Mouse (Mus musculus): ENCODE measurements around the gene Olfr616. TPM values are rescaled to one million over a fixed set of nuclear protein-coding genes. Genes with fewer than 3 reads are reported as not detected.
"Not testable (repeated sequence)": the region's sequence is repeated elsewhere in the genome, so short reads cannot be mapped to it uniquely, and the experiment has no call there.

The Olfr616 gene
- not detected in 2 replicates for polyA plus RNA-seq (2012; ENCODE audit: insufficient read depth, insufficient read length, low replicate concordance, missing spikeins)

DNA sequence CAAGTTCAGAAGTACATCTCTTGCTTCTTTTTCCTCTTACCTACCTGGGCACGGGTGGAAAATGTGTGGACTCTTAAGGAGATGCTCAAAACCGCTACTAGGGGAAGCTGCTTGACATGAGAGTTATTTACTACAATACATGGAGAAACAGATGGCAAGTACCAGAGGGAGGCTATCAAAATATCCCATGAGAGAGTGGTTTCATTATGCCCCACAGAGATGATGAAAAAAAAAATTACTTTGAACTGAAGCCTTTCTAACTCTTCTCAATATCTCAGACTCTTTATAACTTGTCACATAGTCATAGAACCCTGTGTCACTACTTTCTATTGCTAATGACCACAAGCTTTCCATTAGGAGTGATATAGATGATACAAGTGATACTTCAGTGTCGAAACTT is at the start of gene Olfr616:
TSS of gene Olfr616 (minus strand) at position 101 of the 400 bp plus-strand sequence.
- 84% methylated on average over 3 of the region's 3 CpGs for WGBS
- TF ChIP-seq POLR2A (IDR thresholded peaks at IDR 0.05; ENCODE audit: insufficient read depth, low read depth, low read length) (no peak), CTCF (IDR thresholded peaks at IDR 0.05; ENCODE audit: insufficient read depth, low read depth, low read length) (no peak)
- H3K27ac ChIP-seq (ENCODE audit: insufficient read depth, low read depth, low read length), result no peak within 1 kb of the TSS
- H3K4me1 ChIP-seq (ENCODE audit: control insufficient read depth, insufficient read depth, low read length), result no peaks in the 10 kb centered on the region
- no peak within 1 kb of the TSS for H3K4me3 ChIP-seq (ENCODE audit: insufficient read depth, low read depth, low read length)

GRCm38 (mm10) chr7:103612434-103612833 is 43.5 kb upstream of the Olfr616 start, which contains the start of gene Olfr620:
TSS of gene Olfr620 (minus strand) at chr7:103612534.
- 74% methylated on average over 2 of the region's 2 CpGs for WGBS
- TF ChIP-seq POLR2A (IDR thresholded peaks at IDR 0.05; ENCODE audit: insufficient read depth, low read depth, low read length) (no peak), CTCF (IDR thresholded peaks at IDR 0.05; ENCODE audit: insufficient read depth, low read depth, low read length) (no peak)
- no peak within 1 kb of the TSS for H3K4me3 ChIP-seq (ENCODE audit: insufficient read depth, low read depth, low read length)
- H3K27ac ChIP-seq (ENCODE audit: insufficient read depth, low read depth, low read length), result no peak within 1 kb of the TSS
- no peaks in the 10 kb centered on the region for H3K4me1 ChIP-seq (ENCODE audit: control insufficient read depth, insufficient read depth, low read length)

- TF ChIP-seq CTCF (IDR thresholded peaks at IDR 0.05; ENCODE audit: insufficient read depth, low read depth, low read length), result no peak
- TF ChIP-seq POLR2A (IDR thresholded peaks at IDR 0.05; ENCODE audit: insufficient read depth, low read depth, low read length), result no peak
- no peaks in the 10 kb centered on the region for H3K4me1 ChIP-seq (ENCODE audit: control insufficient read depth, insufficient read depth, low read length)
- 90% methylated on average over 2 of the region's 2 CpGs for WGBS
- H3K27ac ChIP-seq (ENCODE audit: insufficient read depth, low read depth, low read length), result no peak overlapping the region
- no peak overlapping the region for H3K4me3 ChIP-seq (ENCODE audit: insufficient read depth, low read depth, low read length)
Observed at GRCm38 (mm10) chr7:103607425-103607824, 38.5 kb upstream of the Olfr616 start.

GRCm38 (mm10) chr7:103600275-103600674 is 31.3 kb upstream of the Olfr616 start, which contains the start of gene Olfr619:
TSS of gene Olfr619 (plus strand) at chr7:103600575.
- no peak within 1 kb of the TSS for H3K27ac ChIP-seq (ENCODE audit: insufficient read depth, low read depth, low read length)
- H3K4me1 ChIP-seq (ENCODE audit: control insufficient read depth, insufficient read depth, low read length), result no peaks in the 10 kb centered on the region
- no peak within 1 kb of the TSS for H3K4me3 ChIP-seq (ENCODE audit: insufficient read depth, low read depth, low read length)
- TF ChIP-seq POLR2A (IDR thresholded peaks at IDR 0.05; ENCODE audit: insufficient read depth, low read depth, low read length) (no peak), CTCF (IDR thresholded peaks at IDR 0.05; ENCODE audit: insufficient read depth, low read depth, low read length) (no peak)

- Histone ChIP-seq H3K4me1 (ENCODE audit: control insufficient read depth, insufficient read depth, low read length) (no peaks in the 10 kb centered on the region), H3K27ac (ENCODE audit: insufficient read depth, low read depth, low read length) (no peak within 1 kb of the TSS), H3K4me3 (ENCODE audit: insufficient read depth, low read depth, low read length) (no peak within 1 kb of the TSS)
- no peak for TF ChIP-seq POLR2A (IDR thresholded peaks at IDR 0.05; ENCODE audit: insufficient read depth, low read depth, low read length)
- no peak for TF ChIP-seq CTCF (IDR thresholded peaks at IDR 0.05; ENCODE audit: insufficient read depth, low read depth, low read length)
- 50% methylated on average over 2 of the region's 2 CpGs for WGBS
Observed at GRCm38 (mm10) chr7:103589803-103590202, 20.9 kb upstream of the Olfr616 start, which contains the start of gene Olfr618. TSS of gene Olfr618 (plus strand) at chr7:103590103.

- 90% methylated on average over 1 of the region's 1 CpGs for whole genome bisulfite sequencing
- Histone ChIP-seq H3K4me3 (ENCODE audit: insufficient read depth, low read depth, low read length) (no peak within 1 kb of the TSS), H3K4me1 (ENCODE audit: control insufficient read depth, insufficient read depth, low read length) (no peaks in the 10 kb centered on the region), H3K27ac (ENCODE audit: insufficient read depth, low read depth, low read length) (no peak within 1 kb of the TSS)
- no peak for TF ChIP-seq CTCF (IDR thresholded peaks at IDR 0.05; ENCODE audit: insufficient read depth, low read depth, low read length)
- no peak for TF ChIP-seq POLR2A (IDR thresholded peaks at IDR 0.05; ENCODE audit: insufficient read depth, low read depth, low read length)
Observed at GRCm38 (mm10) chr7:103572761-103573160, 3.8 kb upstream of the Olfr616 start, which contains the start of gene Olfr617. TSS of gene Olfr617 (plus strand) at chr7:103573061.

- no peak within 1 kb of the TSS for H3K27ac ChIP-seq (ENCODE audit: insufficient read depth, low read depth, low read length)
- WGBS, result 84% methylated on average over 2 of the region's 2 CpGs
- TF ChIP-seq CTCF (IDR thresholded peaks at IDR 0.05; ENCODE audit: insufficient read depth, low read depth, low read length), result no peak
- TF ChIP-seq POLR2A (IDR thresholded peaks at IDR 0.05; ENCODE audit: insufficient read depth, low read depth, low read length), result no peak
- no peaks in the 10 kb centered on the region for H3K4me1 ChIP-seq (ENCODE audit: control insufficient read depth, insufficient read depth, low read length)
- H3K4me3 ChIP-seq (ENCODE audit: insufficient read depth, low read depth, low read length), result no peak within 1 kb of the TSS
Observed at GRCm38 (mm10) chr7:103555779-103556178, 13.2 kb downstream of the Olfr616 start, which contains the start of gene Olfr615. TSS of gene Olfr615 (plus strand) at chr7:103556079.

GRCm38 (mm10) chr7:103547774-103548173 is 21.2 kb downstream of the Olfr616 start, which contains the start of gene Olfr613:
TSS of gene Olfr613 (plus strand) at chr7:103548074.
- H3K4me1 ChIP-seq (ENCODE audit: control insufficient read depth, insufficient read depth, low read length), result no peaks in the 10 kb centered on the region
- 88% methylated on average over 2 of the region's 2 CpGs for WGBS
- H3K4me3 ChIP-seq (ENCODE audit: insufficient read depth, low read depth, low read length), result no peak within 1 kb of the TSS
- H3K27ac ChIP-seq (ENCODE audit: insufficient read depth, low read depth, low read length), result no peak within 1 kb of the TSS
- no peak for TF ChIP-seq POLR2A (IDR thresholded peaks at IDR 0.05; ENCODE audit: insufficient read depth, low read depth, low read length)
- no peak for TF ChIP-seq CTCF (IDR thresholded peaks at IDR 0.05; ENCODE audit: insufficient read depth, low read depth, low read length)

GRCm38 (mm10) chr7:103542617-103543016 is 26.3 kb downstream of the Olfr616 start, which contains the start of gene Olfr612:
TSS of gene Olfr612 (minus strand) at chr7:103542717.
- H3K4me1 ChIP-seq (ENCODE audit: control insufficient read depth, insufficient read depth, low read length); H3K27ac ChIP-seq (ENCODE audit: insufficient read depth, low read depth, low read length); H3K4me3 ChIP-seq (ENCODE audit: insufficient read depth, low read depth, low read length): not testable (repeated sequence)
- WGBS, result 81% methylated on average over 2 of the region's 2 CpGs

DNA sequence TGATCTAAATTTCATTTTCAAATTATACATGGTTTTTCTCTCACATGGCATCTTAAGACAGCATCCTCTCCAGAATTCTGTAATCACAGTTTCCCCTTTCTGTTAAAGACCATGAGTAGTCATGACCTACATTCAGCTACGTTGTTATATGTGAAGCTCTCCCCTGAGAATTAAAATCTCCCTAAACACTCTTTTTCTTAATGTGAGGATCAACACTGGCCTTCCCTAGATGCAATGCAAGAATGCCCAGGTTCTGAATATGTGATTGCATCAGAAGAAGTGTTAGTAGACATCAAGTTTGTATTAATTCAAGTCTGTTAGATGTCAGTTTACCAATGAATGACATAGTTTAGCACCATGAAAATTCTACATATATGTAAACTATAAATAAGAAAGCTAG is 48.2 kb downstream of the Olfr616 start, which contains the start of gene Olfr611:
TSS of gene Olfr611 (minus strand) at position 101 of the 400 bp plus-strand sequence.
- not testable (repeated sequence) for H3K27ac ChIP-seq (ENCODE audit: insufficient read depth, low read depth, low read length); H3K4me1 ChIP-seq (ENCODE audit: control insufficient read depth, insufficient read depth, low read length); H3K4me3 ChIP-seq (ENCODE audit: insufficient read depth, low read depth, low read length)
- 42% methylated on average over 1 of the region's 1 CpGs for WGBS

Other genes with a start within 250 kb of the Olfr616 start
- not detected in 2 replicates for gene Olfr598, start 245.6 kb downstream of the Olfr616 start, polyA plus RNA-seq (2012; ENCODE audit: insufficient read depth, insufficient read length, low replicate concordance, missing spikeins)
- not detected in 2 replicates for gene Olfr599, start 233.2 kb downstream of the Olfr616 start, polyA plus RNA-seq (2012; ENCODE audit: insufficient read depth, insufficient read length, low replicate concordance, missing spikeins)
- not detected in 2 replicates for gene Olfr600, start 219.5 kb downstream of the Olfr616 start, polyA plus RNA-seq (2012; ENCODE audit: insufficient read depth, insufficient read length, low replicate concordance, missing spikeins)
- gene Olfr601, start 206.5 kb downstream of the Olfr616 start, polyA plus RNA-seq (2012; ENCODE audit: insufficient read depth, insufficient read length, low replicate concordance, missing spikeins), result not detected in 2 replicates
- not detected in 2 replicates for gene Olfr603, start 183.0 kb downstream of the Olfr616 start, polyA plus RNA-seq (2012; ENCODE audit: insufficient read depth, insufficient read length, low replicate concordance, missing spikeins)
- not detected in 2 replicates for gene Usp17lc, start 154.1 kb downstream of the Olfr616 start, polyA plus RNA-seq (2012; ENCODE audit: insufficient read depth, insufficient read length, low replicate concordance, missing spikeins)
- not detected in 2 replicates for gene Olfr605, start 123.7 kb downstream of the Olfr616 start, polyA plus RNA-seq (2012; ENCODE audit: insufficient read depth, insufficient read length, low replicate concordance, missing spikeins)
- not detected in 2 replicates for gene Olfr606, start 120.1 kb downstream of the Olfr616 start, polyA plus RNA-seq (2012; ENCODE audit: insufficient read depth, insufficient read length, low replicate concordance, missing spikeins)
- not detected in 2 replicates for gene Olfr607, start 105.0 kb downstream of the Olfr616 start, polyA plus RNA-seq (2012; ENCODE audit: insufficient read depth, insufficient read length, low replicate concordance, missing spikeins)
- not detected in 2 replicates for gene Olfr608, start 99.3 kb downstream of the Olfr616 start, polyA plus RNA-seq (2012; ENCODE audit: insufficient read depth, insufficient read length, low replicate concordance, missing spikeins)
- not detected in 2 replicates for gene Olfr609, start 71.1 kb downstream of the Olfr616 start, polyA plus RNA-seq (2012; ENCODE audit: insufficient read depth, insufficient read length, low replicate concordance, missing spikeins)
- gene Olfr610, start 57.0 kb downstream of the Olfr616 start, polyA plus RNA-seq (2012; ENCODE audit: insufficient read depth, insufficient read length, low replicate concordance, missing spikeins), result not detected in 2 replicates
- gene Olfr611, start 48.3 kb downstream of the Olfr616 start, polyA plus RNA-seq (2012; ENCODE audit: insufficient read depth, insufficient read length, low replicate concordance, missing spikeins), result not detected in 2 replicates
- not detected in 2 replicates for gene Olfr612, start 26.4 kb downstream of the Olfr616 start, polyA plus RNA-seq (2012; ENCODE audit: insufficient read depth, insufficient read length, low replicate concordance, missing spikeins)
- not detected in 2 replicates for gene Olfr613, start 21.1 kb downstream of the Olfr616 start, polyA plus RNA-seq (2012; ENCODE audit: insufficient read depth, insufficient read length, low replicate concordance, missing spikeins)
- gene Olfr615, start 13.1 kb downstream of the Olfr616 start, polyA plus RNA-seq (2012; ENCODE audit: insufficient read depth, insufficient read length, low replicate concordance, missing spikeins), result not detected in 2 replicates
- not detected in 2 replicates for gene Olfr617, start 3.9 kb upstream of the Olfr616 start, polyA plus RNA-seq (2012; ENCODE audit: insufficient read depth, insufficient read length, low replicate concordance, missing spikeins)
- gene Olfr618, start 21.0 kb upstream of the Olfr616 start, polyA plus RNA-seq (2012; ENCODE audit: insufficient read depth, insufficient read length, low replicate concordance, missing spikeins), result not detected in 2 replicates
- gene Olfr619, start 31.4 kb upstream of the Olfr616 start, polyA plus RNA-seq (2012; ENCODE audit: insufficient read depth, insufficient read length, low replicate concordance, missing spikeins), result not detected in 2 replicates
- not detected in 2 replicates for gene Olfr620, start 43.4 kb upstream of the Olfr616 start, polyA plus RNA-seq (2012; ENCODE audit: insufficient read depth, insufficient read length, low replicate concordance, missing spikeins)
- gene Olfr622, start 73.6 kb upstream of the Olfr616 start, polyA plus RNA-seq (2012; ENCODE audit: insufficient read depth, insufficient read length, low replicate concordance, missing spikeins), result not detected in 2 replicates
- not detected in 2 replicates for gene Olfr623, start 94.6 kb upstream of the Olfr616 start, polyA plus RNA-seq (2012; ENCODE audit: insufficient read depth, insufficient read length, low replicate concordance, missing spikeins)
- gene Olfr624, start 102.0 kb upstream of the Olfr616 start, polyA plus RNA-seq (2012; ENCODE audit: insufficient read depth, insufficient read length, low replicate concordance, missing spikeins), result not detected in 2 replicates
- gene Olfr625-ps1, start 113.6 kb upstream of the Olfr616 start, polyA plus RNA-seq (2012; ENCODE audit: insufficient read depth, insufficient read length, low replicate concordance, missing spikeins), result not detected in 2 replicates
- gene Olfr243, start 145.5 kb upstream of the Olfr616 start, polyA plus RNA-seq (2012; ENCODE audit: insufficient read depth, insufficient read length, low replicate concordance, missing spikeins), result not detected in 2 replicates
- not detected in 2 replicates for gene Olfr628, start 161.2 kb upstream of the Olfr616 start, polyA plus RNA-seq (2012; ENCODE audit: insufficient read depth, insufficient read length, low replicate concordance, missing spikeins)
- gene Olfr629, start 175.8 kb upstream of the Olfr616 start, polyA plus RNA-seq (2012; ENCODE audit: insufficient read depth, insufficient read length, low replicate concordance, missing spikeins), result not detected in 2 replicates
- not detected in 2 replicates for gene Olfr630, start 188.2 kb upstream of the Olfr616 start, polyA plus RNA-seq (2012; ENCODE audit: insufficient read depth, insufficient read length, low replicate concordance, missing spikeins)
- not detected in 2 replicates for gene Olfr69, start 202.5 kb upstream of the Olfr616 start, polyA plus RNA-seq (2012; ENCODE audit: insufficient read depth, insufficient read length, low replicate concordance, missing spikeins)
- not detected in 2 replicates for gene Olfr68, start 210.6 kb upstream of the Olfr616 start, polyA plus RNA-seq (2012; ENCODE audit: insufficient read depth, insufficient read length, low replicate concordance, missing spikeins)
- not detected in 2 replicates for gene Olfr67, start 222.7 kb upstream of the Olfr616 start, polyA plus RNA-seq (2012; ENCODE audit: insufficient read depth, insufficient read length, low replicate concordance, missing spikeins)
- not detected in 2 replicates for gene Hbb-bt, start 244.9 kb upstream of the Olfr616 start, polyA plus RNA-seq (2012; ENCODE audit: insufficient read depth, insufficient read length, low replicate concordance, missing spikeins)